Mouse (Mus musculus): ENCODE data around the gene Six6. TPM values are rescaled to one million over a fixed set of nuclear protein-coding genes. Genes with fewer than 3 reads are reported as not detected.

The Six6 gene
- polyA plus RNA-seq, 1 experiment from 2014 or later: 0.14 TPM

DNA sequence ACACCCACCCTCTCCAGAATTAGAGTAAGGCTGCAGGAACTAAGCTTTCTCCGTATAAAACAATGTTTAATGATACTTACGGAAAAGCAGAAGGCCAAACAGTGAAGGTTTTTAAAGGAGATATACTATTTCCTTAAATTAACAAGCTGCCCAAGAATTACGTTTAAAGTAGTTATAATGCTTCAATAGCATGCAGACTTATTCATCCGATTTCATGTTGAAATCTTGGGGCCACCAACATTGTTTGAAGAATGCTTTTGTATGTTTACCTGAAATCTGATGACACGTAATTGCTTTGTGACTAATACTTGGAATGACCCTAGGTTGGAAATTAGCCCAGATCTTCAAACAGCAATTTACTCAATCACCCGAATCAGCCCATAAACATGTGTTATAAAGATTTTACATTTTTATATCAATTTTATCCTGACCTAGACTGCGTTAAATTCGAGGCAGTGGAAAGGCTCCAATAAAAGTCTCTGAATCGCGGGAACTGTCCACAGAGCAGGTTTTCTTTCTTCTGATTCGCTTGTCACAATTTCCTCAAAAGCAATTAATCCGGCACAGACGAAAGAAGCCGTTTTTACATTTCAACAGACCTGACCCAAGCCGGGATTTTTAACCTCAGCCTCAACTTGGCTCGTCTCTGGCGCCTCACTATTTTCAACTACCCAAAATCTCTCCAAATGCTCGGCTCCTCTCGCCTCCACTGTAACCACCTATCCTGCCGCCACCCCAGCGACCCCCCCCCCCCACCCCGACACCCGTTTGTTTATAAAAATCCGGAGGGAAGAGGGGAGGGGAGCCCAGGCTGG, 4.9 kb downstream of the Six6 start:
- Histone ChIP-seq H3K36me3 (no peaks in the 10 kb centered on the region), H3K27me3 (ENCODE audit: insufficient read depth, poor library complexity, severe bottlenecking) (peaks cover 100% of the 10 kb centered on the region), H3K4me3 (peak overlapping the region; percentile 53), H3K27ac (0 out of 2 replicates have a peak overlapping the region, but pooled peaks have one; percentile 29), H3K4me1 (replicated peaks) (peaks cover 25% of the 10 kb centered on the region), H3K9me3 (no peaks in the 10 kb centered on the region)
- no peak for DNase-seq (ENCODE audit: low spot score)
- 1% methylated on average over 24 of the region's 24 CpGs for WGBS

DNA sequence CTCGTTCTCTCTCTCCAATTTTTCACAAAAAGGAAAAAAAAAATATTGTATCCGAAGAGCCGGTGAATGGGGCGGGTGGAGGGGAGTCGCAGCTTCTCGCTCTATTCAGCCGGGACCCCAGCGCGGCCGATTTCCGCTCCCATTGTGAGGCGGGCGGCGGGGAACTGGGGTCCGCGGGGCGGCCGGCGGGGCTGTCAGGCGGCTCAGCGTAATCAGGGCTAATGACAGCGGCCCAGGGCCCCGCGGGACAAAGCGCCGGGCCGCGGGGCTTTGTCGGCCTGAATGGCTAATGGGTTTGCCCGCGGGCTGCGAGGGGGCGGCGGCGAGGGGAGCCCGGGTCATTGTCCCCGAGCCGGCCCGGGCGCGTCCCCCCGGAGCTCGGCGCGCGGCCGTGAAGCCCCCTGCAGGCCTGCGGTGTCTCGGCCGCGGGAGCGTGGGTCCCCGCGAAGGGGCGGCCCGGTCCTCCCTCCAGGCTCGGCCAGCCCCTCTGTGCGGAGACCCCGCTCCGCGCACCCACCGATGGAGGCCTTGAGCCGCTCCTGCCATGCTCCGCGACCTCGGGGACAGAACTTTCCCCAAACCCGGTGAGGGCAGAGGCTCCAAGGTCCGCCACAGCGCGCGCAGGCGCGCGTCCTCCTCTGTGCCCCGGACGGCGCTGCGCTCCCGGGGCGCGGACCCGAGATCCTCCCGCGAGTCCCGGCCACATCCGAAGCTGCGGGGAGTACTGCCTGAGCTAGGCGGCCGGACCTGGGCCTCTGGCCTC, 5.8 kb downstream of the Six6 start:
- H3K9me3 ChIP-seq: no peaks in the 10 kb centered on the region
- H3K27me3 ChIP-seq (ENCODE audit: insufficient read depth, poor library complexity, severe bottlenecking): peaks cover 100% of the 10 kb centered on the region
- peak overlapping the region; percentile 53 for H3K4me3 ChIP-seq
- peak; percentile 78 for DNase-seq (ENCODE audit: low spot score)
- peak overlapping the region; percentile 74 for H3K27ac ChIP-seq
- H3K36me3 ChIP-seq: no peaks in the 10 kb centered on the region
- H3K4me1 ChIP-seq (replicated peaks): peaks cover 16% of the 10 kb centered on the region
- WGBS: under 1% methylated on average over 89 of the region's 89 CpGs

GRCm38 (mm10) chr12:72946064-72946395, 6.3 kb downstream of the Six6 start:
- H3K36me3 ChIP-seq: no peaks in the 10 kb centered on the region
- DNase-seq (ENCODE audit: low spot score): no peak
- H3K9me3 ChIP-seq: no peaks in the 10 kb centered on the region
- H3K4me1 ChIP-seq (replicated peaks): peaks cover 15% of the 10 kb centered on the region
- H3K27ac ChIP-seq: peak overlapping the region; percentile 74; the same call in 1 of the 2 replicates
- WGBS: 2% methylated on average over 8 of the region's 8 CpGs
- H3K27me3 ChIP-seq (ENCODE audit: insufficient read depth, poor library complexity, severe bottlenecking): peaks cover 100% of the 10 kb centered on the region
- peak overlapping the region; percentile 53 for H3K4me3 ChIP-seq

GRCm38 (mm10) chr12:72946805-72947204, 7.1 kb downstream of the Six6 start:
- Histone ChIP-seq H3K4me1 (replicated peaks) (peaks cover 15% of the 10 kb centered on the region), H3K27me3 (ENCODE audit: insufficient read depth, poor library complexity, severe bottlenecking) (peaks cover 100% of the 10 kb centered on the region), H3K27ac (no peak overlapping the region), H3K36me3 (no peaks in the 10 kb centered on the region), H3K9me3 (no peaks in the 10 kb centered on the region), H3K4me3 (no peak overlapping the region)
- no peak for DNase-seq (ENCODE audit: low spot score)

GRCm38 (mm10) chr12:72947335-72947734, 7.6 kb downstream of the Six6 start:
- no peaks in the 10 kb centered on the region for H3K36me3 ChIP-seq
- H3K9me3 ChIP-seq: no peaks in the 10 kb centered on the region
- no peak for DNase-seq (ENCODE audit: low spot score)
- WGBS: 12% methylated on average over 2 of the region's 2 CpGs
- no peak overlapping the region for H3K27ac ChIP-seq
- H3K27me3 ChIP-seq (ENCODE audit: insufficient read depth, poor library complexity, severe bottlenecking): peaks cover 100% of the 10 kb centered on the region
- H3K4me3 ChIP-seq: no peak overlapping the region
- peaks cover 15% of the 10 kb centered on the region for H3K4me1 ChIP-seq (replicated peaks)

GRCm38 (mm10) chr12:72953089-72953488, 13.4 kb downstream of the Six6 start:
- Histone ChIP-seq H3K36me3 (no peaks in the 10 kb centered on the region), H3K4me3 (no peak overlapping the region), H3K27me3 (ENCODE audit: insufficient read depth, poor library complexity, severe bottlenecking) (peaks cover 98% of the 10 kb centered on the region), H3K27ac (no peak overlapping the region), H3K9me3 (no peaks in the 10 kb centered on the region), H3K4me1 (replicated peaks) (no peaks in the 10 kb centered on the region)
- no peak for DNase-seq (ENCODE audit: low spot score)
- WGBS: 85% methylated on average over 5 of the region's 5 CpGs

GRCm38 (mm10) chr12:72953858-72954257, 14.2 kb downstream of the Six6 start:
- no peak overlapping the region for H3K27ac ChIP-seq
- no peaks in the 10 kb centered on the region for H3K4me1 ChIP-seq (replicated peaks)
- H3K4me3 ChIP-seq: no peak overlapping the region
- 89% methylated on average over 5 of the region's 5 CpGs for WGBS
- DNase-seq (ENCODE audit: low spot score): no peak
- no peaks in the 10 kb centered on the region for H3K36me3 ChIP-seq
- peaks cover 96% of the 10 kb centered on the region for H3K27me3 ChIP-seq (ENCODE audit: insufficient read depth, poor library complexity, severe bottlenecking)
- no peaks in the 10 kb centered on the region for H3K9me3 ChIP-seq

- Histone ChIP-seq H3K9me3 (no peaks in the 10 kb centered on the region), H3K27me3 (ENCODE audit: insufficient read depth, poor library complexity, severe bottlenecking) (peaks cover 96% of the 10 kb centered on the region), H3K27ac (no peak overlapping the region), H3K36me3 (no peaks in the 10 kb centered on the region), H3K4me1 (replicated peaks) (no peaks in the 10 kb centered on the region), H3K4me3 (no peak overlapping the region)
- DNase-seq (ENCODE audit: low spot score): no peak
- 74% methylated on average over 4 of the region's 4 CpGs for WGBS
These were observed 15.2 kb downstream of the Six6 start for GRCm38 (mm10) chr12:72954906-72955305.

- no peaks in the 10 kb centered on the region for H3K4me1 ChIP-seq (replicated peaks)
- H3K9me3 ChIP-seq: no peaks in the 10 kb centered on the region
- peaks cover 73% of the 10 kb centered on the region for H3K27me3 ChIP-seq (ENCODE audit: insufficient read depth, poor library complexity, severe bottlenecking)
- no peak overlapping the region for H3K4me3 ChIP-seq
- no peaks in the 10 kb centered on the region for H3K36me3 ChIP-seq
- WGBS: 71% methylated on average over 6 of the region's 6 CpGs
- H3K27ac ChIP-seq: no peak overlapping the region
- no peak for DNase-seq (ENCODE audit: low spot score)
These were observed 18.2 kb downstream of the Six6 start for GRCm38 (mm10) chr12:72957829-72958424.

DNA sequence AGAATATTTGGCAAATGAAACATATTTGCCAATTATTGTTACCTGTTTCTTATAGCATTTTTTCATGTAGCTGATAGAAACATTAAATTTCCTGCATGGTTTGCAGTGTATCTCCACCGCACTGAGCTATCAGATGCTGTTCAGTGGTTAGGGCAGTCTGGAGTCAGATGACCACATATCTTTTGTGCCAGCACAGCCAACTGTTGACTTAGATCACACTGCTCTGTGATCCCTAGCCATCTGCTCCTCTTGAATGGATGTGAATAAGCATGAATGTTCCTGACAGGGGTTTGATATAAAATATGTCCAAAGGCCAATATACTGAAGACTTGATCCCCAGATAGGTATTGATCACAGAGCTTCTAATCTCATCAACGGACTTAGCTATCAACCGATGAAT, 18.8 kb downstream of the Six6 start:
- no peaks in the 10 kb centered on the region for H3K36me3 ChIP-seq
- no peaks in the 10 kb centered on the region for H3K9me3 ChIP-seq
- no peak overlapping the region for H3K27ac ChIP-seq
- H3K4me1 ChIP-seq (replicated peaks): no peaks in the 10 kb centered on the region
- no peak overlapping the region for H3K4me3 ChIP-seq
- DNase-seq (ENCODE audit: low spot score): no peak
- peaks cover 67% of the 10 kb centered on the region for H3K27me3 ChIP-seq (ENCODE audit: insufficient read depth, poor library complexity, severe bottlenecking)
- 91% methylated on average over 3 of the region's 3 CpGs for whole genome bisulfite sequencing

DNA sequence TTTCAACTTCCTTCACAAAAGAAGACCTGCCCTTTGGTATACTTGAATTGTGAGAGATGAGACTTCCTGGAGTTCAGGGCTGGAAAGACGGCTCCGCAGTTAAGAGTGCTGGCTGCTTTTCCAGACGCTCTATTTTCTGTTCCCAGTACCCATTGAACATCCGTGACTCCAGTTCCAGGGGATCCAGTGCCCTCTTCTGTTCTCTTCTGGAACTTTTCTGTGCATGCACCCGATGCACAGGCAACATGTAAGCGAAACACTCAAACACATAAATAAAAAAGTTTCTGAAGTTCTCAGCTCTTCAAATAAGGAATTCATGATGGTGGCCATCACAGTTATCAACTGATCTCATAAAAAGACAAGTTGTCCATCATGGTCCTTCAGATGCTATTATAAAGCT, 23.1 kb downstream of the Six6 start:
- Histone ChIP-seq H3K9me3 (no peaks in the 10 kb centered on the region), H3K4me1 (replicated peaks) (no peaks in the 10 kb centered on the region), H3K27ac (no peak overlapping the region), H3K4me3 (no peak overlapping the region), H3K36me3 (no peaks in the 10 kb centered on the region), H3K27me3 (ENCODE audit: insufficient read depth, poor library complexity, severe bottlenecking) (peaks cover 59% of the 10 kb centered on the region)
- no peak for DNase-seq (ENCODE audit: low spot score)
- WGBS: 40% methylated on average over 6 of the region's 6 CpGs

DNA sequence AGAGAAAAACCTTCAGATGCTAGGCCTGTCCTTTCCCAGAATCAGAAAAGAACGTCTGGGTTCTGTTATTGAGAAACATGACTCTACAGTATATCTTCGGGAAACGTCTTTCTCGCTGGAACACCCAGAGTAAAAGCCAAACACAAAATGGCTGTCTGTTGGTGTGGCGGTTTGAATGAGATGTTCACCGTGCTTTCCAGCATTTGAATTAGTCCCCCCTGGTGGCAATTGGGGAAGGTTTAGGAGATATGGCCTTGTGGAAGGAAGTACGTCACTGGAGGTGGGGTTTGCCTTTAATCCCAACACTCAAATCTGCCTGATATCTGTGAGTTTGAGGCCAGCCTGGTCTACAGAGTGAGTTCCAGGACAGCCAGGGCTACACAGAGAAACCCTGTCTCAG, 27.8 kb downstream of the Six6 start:
- H3K27me3 ChIP-seq (ENCODE audit: insufficient read depth, poor library complexity, severe bottlenecking): peaks cover 76% of the 10 kb centered on the region
- no peaks in the 10 kb centered on the region for H3K9me3 ChIP-seq
- DNase-seq (ENCODE audit: low spot score): no peak
- no peak overlapping the region for H3K27ac ChIP-seq
- no peak overlapping the region for H3K4me3 ChIP-seq
- H3K4me1 ChIP-seq (replicated peaks): no peaks in the 10 kb centered on the region
- WGBS: 84% methylated on average over 7 of the region's 7 CpGs
- H3K36me3 ChIP-seq: no peaks in the 10 kb centered on the region

- Histone ChIP-seq H3K27ac (no peak overlapping the region), H3K36me3 (no peaks in the 10 kb centered on the region), H3K27me3 (ENCODE audit: insufficient read depth, poor library complexity, severe bottlenecking) (peaks cover 87% of the 10 kb centered on the region), H3K9me3 (no peaks in the 10 kb centered on the region), H3K4me1 (replicated peaks) (no peaks in the 10 kb centered on the region), H3K4me3 (no peak overlapping the region)
- 63% methylated on average over 14 of the region's 14 CpGs for WGBS
- DNase-seq (ENCODE audit: low spot score): no peak
These were observed 30.9 kb downstream of the Six6 start for GRCm38 (mm10) chr12:72970620-72971019.

Measured in hindbrain, embryonic 10.5 days (tissue).